Comparison of ENCODE assay signal across 8 mouse cellular contexts in the genomic region with DNA sequence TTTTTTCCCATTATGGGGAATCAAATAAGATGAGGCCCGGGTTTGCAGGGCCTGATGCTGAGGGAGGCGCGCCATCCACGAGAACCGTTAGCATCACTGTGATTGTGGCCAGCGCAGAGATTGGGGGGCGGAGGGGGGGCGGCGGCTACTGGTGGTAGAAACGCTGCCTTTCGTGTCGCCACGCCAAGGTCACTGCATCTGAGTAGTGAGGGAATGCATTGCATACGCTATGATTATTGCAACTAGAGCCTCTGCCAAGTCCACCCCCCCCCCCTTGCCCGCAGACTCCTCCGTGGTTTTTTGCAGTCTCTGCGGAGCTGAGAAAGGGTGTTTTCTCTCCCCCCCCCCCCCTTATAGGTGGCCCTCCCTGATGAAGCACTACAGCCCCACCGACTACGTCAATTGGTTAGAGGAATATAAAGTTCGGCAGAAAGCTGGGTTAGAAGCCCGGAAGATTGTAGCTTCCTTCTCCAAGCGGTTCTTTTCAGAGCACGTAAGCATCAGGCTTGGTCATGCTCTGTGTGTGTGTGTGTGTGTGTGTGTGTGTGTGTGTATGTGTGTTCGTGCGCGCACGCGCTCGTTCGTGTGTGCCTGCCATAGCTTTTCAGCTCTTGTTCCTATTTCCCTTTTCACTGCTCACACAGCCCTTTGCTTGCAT. TPM values are rescaled to one million over a fixed set of nuclear protein-coding genes. Genes with fewer than 3 reads are reported as not detected.
DNase-seq lines count a peak whose midpoint lies in the region; ATAC-seq and TF ChIP-seq lines count a peak whose summit lies in the region.

No protein-coding gene starts in this region.

- no peaks in the 10 kb centered on the region for H3K9me3 ChIP-seq in embryonic facial prominence, embryonic 10.5 days
- no peaks in the 10 kb centered on the region for H3K9me3 ChIP-seq in hindbrain, postnatal 0 days (ENCODE audit: low read length)
- H3K9me3 ChIP-seq in liver, embryonic 13.5 days (replicated peaks): no peaks in the 10 kb centered on the region
- no peaks in the 10 kb centered on the region for H3K9me3 ChIP-seq in neural tube, embryonic 14.5 days (ENCODE audit: control insufficient read depth, low read length)

- 25% methylated on average over 30 of the region's 30 CpGs for WGBS in embryonic facial prominence, embryonic 10.5 days
- WGBS in hindbrain, postnatal 0 days: 4% methylated on average over 30 of the region's 30 CpGs
- WGBS in liver, embryonic 13.5 days (ENCODE audit: insufficient replicate concordance): 21% methylated on average over 30 of the region's 30 CpGs
- 3% methylated on average over 29 of the region's 30 CpGs for WGBS in neural tube, embryonic 14.5 days

- peaks cover 23% of the 10 kb centered on the region for H3K4me1 ChIP-seq in embryonic facial prominence, embryonic 10.5 days
- H3K4me1 ChIP-seq in hindbrain, postnatal 0 days (ENCODE audit: insufficient read depth, low read length): 0 out of 2 replicates have a peak, but pooled peaks cover 5% of the 10 kb centered on the region
- H3K4me1 ChIP-seq in liver, embryonic 13.5 days (replicated peaks): peaks cover 42% of the 10 kb centered on the region
- H3K4me1 ChIP-seq in neural tube, embryonic 14.5 days (ENCODE audit: control insufficient read depth, insufficient read depth, low read length): peaks cover 21% of the 10 kb centered on the region

- no peak for TF ChIP-seq CTCF in hindbrain, postnatal 0 days (IDR thresholded peaks at IDR 0.05; ENCODE audit: low read depth)

- peaks cover 42% of the 10 kb centered on the region for H3K36me3 ChIP-seq in embryonic facial prominence, embryonic 10.5 days (replicated peaks)
- peaks cover 8% of the 10 kb centered on the region; the same call in 1 of the 2 replicates for H3K36me3 ChIP-seq in hindbrain, postnatal 0 days (ENCODE audit: insufficient read depth, low read length)
- peaks cover 34% of the 10 kb centered on the region for H3K36me3 ChIP-seq in liver, embryonic 13.5 days
- peaks cover 15% of the 10 kb centered on the region; the same call in 1 of the 2 replicates for H3K36me3 ChIP-seq in neural tube, embryonic 14.5 days (ENCODE audit: control insufficient read depth, insufficient read depth, low read length)

- ATAC-seq in cerebellum, adult (ENCODE audit: insufficient number of reproducible peaks, low FRiP score, low TSS enrichment): no peak
- peak; percentile 50 for ATAC-seq in hindbrain, postnatal 0 days
- no peak for ATAC-seq in liver, embryonic 13.5 days (ENCODE audit: low read depth)
- no peak for ATAC-seq in neural tube, embryonic 14.5 days (ENCODE audit: low read depth)

- H3K4me3 ChIP-seq in embryonic facial prominence, embryonic 10.5 days: peak overlapping the region; percentile 91
- H3K4me3 ChIP-seq in hindbrain, postnatal 0 days (ENCODE audit: low read length): peak overlapping the region; percentile 94
- peak overlapping the region; percentile 91 for H3K4me3 ChIP-seq in liver, embryonic 13.5 days (replicated peaks)
- H3K4me3 ChIP-seq in neural tube, embryonic 14.5 days (ENCODE audit: low read depth, low read length): peak overlapping the region; percentile 97

- DNase-seq in cerebellum, postnatal 10 days: peak; percentile 66 to 67
- DNase-seq in CD8-positive naive resting alpha-beta T cell, adult 2 months (ENCODE audit: low read depth in 2 of 2, low spot score in 2 of 2): peak; percentile 29 to 48
- DNase-seq in embryonic facial prominence, embryonic 10.5 days (ENCODE audit: low spot score): peak; percentile 48
- DNase-seq in hindbrain, postnatal 0 days (ENCODE audit: low spot score): peak; percentile 75
- DNase-seq in liver, embryonic 13.5 days: no peak
- DNase-seq in ovary, postnatal 10 days (ENCODE audit: low spot score): no peak

- H3K27me3 ChIP-seq in embryonic facial prominence, embryonic 10.5 days (replicated peaks; ENCODE audit: low read depth, poor library complexity, severe bottlenecking): no peaks in the 10 kb centered on the region
- H3K27me3 ChIP-seq in hindbrain, postnatal 0 days (ENCODE audit: insufficient read depth, low read length): no peaks in the 10 kb centered on the region
- 0 out of 2 replicates have a peak, but pooled peaks cover 3% of the 10 kb centered on the region for H3K27me3 ChIP-seq in liver, embryonic 13.5 days
- no peaks in the 10 kb centered on the region for H3K27me3 ChIP-seq in neural tube, embryonic 14.5 days (ENCODE audit: control insufficient read depth, insufficient read depth, low read length)

- H3K4me2 ChIP-seq in hindbrain, postnatal 0 days (ENCODE audit: low read depth, low read length): peak overlapping the region; percentile 72
- H3K4me2 ChIP-seq in liver, embryonic 13.5 days: peak overlapping the region; percentile 94
- H3K4me2 ChIP-seq in neural tube, embryonic 14.5 days (ENCODE audit: low read depth, low read length): peak overlapping the region; percentile 85

- peak overlapping the region; percentile 99 for H3K9ac ChIP-seq in hindbrain, postnatal 0 days (replicated peaks; ENCODE audit: low read length)
- H3K9ac ChIP-seq in liver, embryonic 13.5 days: peak overlapping the region; percentile 86
- peak overlapping the region; percentile 97 for H3K9ac ChIP-seq in neural tube, embryonic 14.5 days (replicated peaks; ENCODE audit: low read depth, low read length)

- peak overlapping the region; percentile 96 for H3K27ac ChIP-seq in embryonic facial prominence, embryonic 10.5 days (replicated peaks)
- peak overlapping the region; percentile 93 for H3K27ac ChIP-seq in hindbrain, postnatal 0 days
- H3K27ac ChIP-seq in liver, embryonic 13.5 days: peak overlapping the region; percentile 53; the same call in 1 of the 2 replicates
- H3K27ac ChIP-seq in neural tube, embryonic 14.5 days (ENCODE audit: low read depth, low read length): peak overlapping the region; percentile 92

RNA-seq across cellular contexts. Expression of a gene that starts 1.1 kb away (rescaled TPM):
- 99.0 and 102 TPM in 2 replicates for polyA plus RNA-seq in embryonic facial prominence, embryonic 10.5 days (2016; fragmentation: Nextera tagmentation; extraction: Ambion mirVana)
- 194 and 198 TPM in 2 replicates for total RNA-seq in hindbrain, postnatal 0 days (2014; rRNA removed)
- 126 and 134 TPM in 2 replicates for polyA plus RNA-seq in hindbrain, postnatal 0 days (2015; fragmentation: Nextera tagmentation; extraction: Ambion mirVana)
- 16.9 and 19.6 TPM in 2 replicates for polyA plus RNA-seq in liver, embryonic 13.5 days (2015; fragmentation: Nextera tagmentation; extraction: Ambion mirVana)
- polyA plus RNA-seq in neural tube, embryonic 14.5 days (2014; fragmentation: Nextera tagmentation; extraction: Ambion mirVana): 143 and 159 TPM in 2 replicates

RNA-seq across cellular contexts. Expression of a gene that starts 49.9 kb away (rescaled TPM):
- polyA plus RNA-seq in embryonic facial prominence, embryonic 10.5 days (2016; fragmentation: Nextera tagmentation; extraction: Ambion mirVana): 0.20 and 1.6 TPM in 2 replicates
- total RNA-seq in hindbrain, postnatal 0 days (2014; rRNA removed): 1.4 and 3.8 TPM in 2 replicates
- polyA plus RNA-seq in hindbrain, postnatal 0 days (2015; fragmentation: Nextera tagmentation; extraction: Ambion mirVana): 6.9 and 7.5 TPM in 2 replicates
- 1.5 and 1.8 TPM in 2 replicates for polyA plus RNA-seq in liver, embryonic 13.5 days (2015; fragmentation: Nextera tagmentation; extraction: Ambion mirVana)
- polyA plus RNA-seq in neural tube, embryonic 14.5 days (2014; fragmentation: Nextera tagmentation; extraction: Ambion mirVana): 2.2 and 2.5 TPM in 2 replicates

Comparison
In these comparisons a context has a peak if more than half of its experiments do, and no peak if none do; other contexts are left out.
1. DNase-seq: peak in cerebellum, postnatal 10 days (2 of 2), CD8-positive naive resting alpha-beta T cell, adult 2 months (2 of 2), embryonic facial prominence, embryonic 10.5 days (single experiment) and hindbrain, postnatal 0 days (single experiment); none in liver, embryonic 13.5 days (single experiment) and ovary, postnatal 10 days (single experiment).
2. Peak in every context shown above with its lines, with median percentiles within 50 percentile points of each other: H3K27ac ChIP-seq, H3K4me3 ChIP-seq, H3K4me2 ChIP-seq and H3K9ac ChIP-seq.